Mouse (Mus musculus) CH12.LX (cell line): ENCODE data around the gene Rpia. TPM values are rescaled to one million over a fixed set of nuclear protein-coding genes. Genes with fewer than 3 reads are reported as not detected.

Experiments
- DNase-seq: peaks from one replicate; pipeline ENCODE4 v3.0.0-alpha.2; 2013; ENCODE audit errors: extremely low read depth
- H3K27ac ChIP-seq: 2 replicates; pipeline ENCODE4 v1.5.1; 2012; ENCODE audit warnings: low read depth, mild to moderate bottlenecking, control low read depth, moderate library complexity; ENCODE audit not compliant: insufficient read depth
- H3K27me3 ChIP-seq: replicated peaks from 2 replicates; pipeline ENCODE3; 2012; ENCODE audit warnings: inconsistent platforms
- H3K36me3 ChIP-seq, 2 experiments: replicated peaks in 1 of 2; 2 replicates each; pipeline versions ENCODE3 to v1.6.1; 2012; ENCODE audit warnings: inconsistent platforms in 1 of 2, low read length in 1 of 2, mild to moderate bottlenecking in 1 of 2, mixed read lengths in 1 of 2, moderate library complexity in 1 of 2; ENCODE audit not compliant: control insufficient read depth in 1 of 2, insufficient read depth in 1 of 2
- H3K4me1 ChIP-seq, 2 experiments: 2 replicates each; pipeline ENCODE4 v1.6.1; 2012; ENCODE audit warnings: inconsistent platforms in 1 of 2, moderate library complexity in 1 of 2; ENCODE audit not compliant: insufficient read depth in 2 of 2, control insufficient read depth in 1 of 2
- H3K4me2 ChIP-seq: 2 replicates; pipeline ENCODE4 v1.6.1; 2012; ENCODE audit warnings: low read depth, mild to moderate bottlenecking, control low read depth; ENCODE audit not compliant: poor library complexity, insufficient read depth, severe bottlenecking
- H3K4me3 ChIP-seq, 3 experiments: fragments of 150-350 bp in 1 of 3; sonication (generic) in 1 of 3; replicated peaks in 1 of 3; 2 replicates each; pipeline versions ENCODE3 to v1.5.1; 2011 to 2012; ENCODE audit warnings: low read depth in 2 of 3, low read length in 2 of 3, mild to moderate bottlenecking in 2 of 3, moderate library complexity in 2 of 3, control low read depth in 1 of 3, improper control_type of control experiment in 1 of 3, inconsistent platforms in 1 of 3, mixed read lengths in 1 of 3; ENCODE audit not compliant: poor library complexity in 1 of 3
- H3K79me2 ChIP-seq: replicated peaks from 2 replicates; pipeline ENCODE4 v1.6.1; 2012; ENCODE audit warnings: mild to moderate bottlenecking, moderate library complexity; ENCODE audit not compliant: control insufficient read depth, poor library complexity, insufficient read depth, severe bottlenecking; ENCODE audit errors: extremely low read depth
- H3K9ac ChIP-seq: 2 replicates; pipeline ENCODE4 v1.6.1; 2012; ENCODE audit warnings: low read depth, mild to moderate bottlenecking, control low read depth, moderate library complexity; ENCODE audit not compliant: insufficient read depth
- H3K9me3 ChIP-seq: replicated peaks from 2 replicates; pipeline ENCODE3; 2012; ENCODE audit warnings: low read length, inconsistent platforms, mixed read lengths
- BHLHE40 ChIP-seq: IDR thresholded peaks from 2 replicates; pipeline ENCODE4 v1.6.1; 2011; ENCODE audit warnings: mild to moderate bottlenecking, low read depth, low read length, improper control_type of control experiment
- CHD1 ChIP-seq: IDR thresholded peaks from 2 replicates; pipeline ENCODE4 v1.6.1; 2012; ENCODE audit warnings: low read depth, low read length, improper control_type of control experiment, inconsistent platforms
- CTCF ChIP-seq, 2 experiments: IDR thresholded peaks in 1 of 2; conservative IDR thresholded peaks in 1 of 2; 2 replicates each; pipeline ENCODE4 v1.5.1; 2011 to 2012; ENCODE audit warnings: low read depth in 2 of 2, low read length in 2 of 2, improper control_type of control experiment in 1 of 2, inconsistent platforms in 1 of 2, mild to moderate bottlenecking in 1 of 2, moderate library complexity in 1 of 2
- E2F4 ChIP-seq: IDR thresholded peaks from 2 replicates; pipeline ENCODE4 v1.6.1; 2011; ENCODE audit warnings: low read depth, low read length, improper control_type of control experiment; ENCODE audit not compliant: insufficient replicate concordance
- ELF1 ChIP-seq: IDR thresholded peaks from 2 replicates; pipeline ENCODE4 v1.6.1; 2014; ENCODE audit warnings: low read depth, mild to moderate bottlenecking, inconsistent platforms, low read length, improper control_type of control experiment
- EP300 ChIP-seq: IDR thresholded peaks from 2 replicates; pipeline ENCODE4 v1.6.1; 2011; ENCODE audit warnings: low read length, improper control_type of control experiment
- ETS1 ChIP-seq: conservative IDR thresholded peaks from 2 replicates; pipeline ENCODE4 v1.6.1; 2012; ENCODE audit warnings: low read depth, mild to moderate bottlenecking, inconsistent platforms, low read length, improper control_type of control experiment, moderate library complexity
- GABPA ChIP-seq: IDR thresholded peaks from 2 replicates; pipeline ENCODE4 v1.6.1; 2012; ENCODE audit warnings: low read depth, low read length, improper control_type of control experiment, inconsistent platforms; ENCODE audit not compliant: insufficient replicate concordance
- JUN ChIP-seq: IDR thresholded peaks from 2 replicates; pipeline ENCODE4 v1.6.1; 2011; ENCODE audit warnings: low read depth, mild to moderate bottlenecking, low read length, improper control_type of control experiment, moderate library complexity; ENCODE audit not compliant: insufficient read depth
- JUND ChIP-seq: conservative IDR thresholded peaks from 2 replicates; pipeline ENCODE4 v1.6.1; 2011; ENCODE audit warnings: low read depth, low read length, improper control_type of control experiment
- MAFK ChIP-seq: IDR thresholded peaks from 2 replicates; pipeline ENCODE4 v1.6.1; 2011; ENCODE audit warnings: low read length, improper control_type of control experiment; ENCODE audit not compliant: insufficient replicate concordance
- MAX ChIP-seq: IDR thresholded peaks from 2 replicates; pipeline ENCODE4 v1.6.1; 2011; ENCODE audit warnings: low read length, improper control_type of control experiment
- MAZ ChIP-seq: IDR thresholded peaks from 2 replicates; pipeline ENCODE4 v1.6.1; 2012; ENCODE audit warnings: low read depth, mild to moderate bottlenecking, inconsistent platforms, low read length, improper control_type of control experiment, moderate library complexity
- MEF2A ChIP-seq: IDR thresholded peaks from 2 replicates; pipeline ENCODE4 v1.6.1; 2014; ENCODE audit warnings: low read depth, mild to moderate bottlenecking, inconsistent platforms, low read length, improper control_type of control experiment, borderline replicate concordance
- MXI1 ChIP-seq: IDR thresholded peaks from 2 replicates; pipeline ENCODE4 v1.6.1; 2011; ENCODE audit warnings: mild to moderate bottlenecking, low read depth, low read length, improper control_type of control experiment
- MYC ChIP-seq: IDR thresholded peaks from 2 replicates; pipeline ENCODE4 v1.6.1; 2011; ENCODE audit warnings: low read depth, mild to moderate bottlenecking, improper control_type of control experiment, low read length
- NRF1 ChIP-seq: IDR thresholded peaks from 2 replicates; pipeline ENCODE4 v1.6.1; 2014; ENCODE audit warnings: low read depth, mild to moderate bottlenecking, inconsistent platforms, low read length, improper control_type of control experiment, moderate library complexity
- PAX5 ChIP-seq: IDR thresholded peaks from 2 replicates; pipeline ENCODE4 v1.6.1; 2012; ENCODE audit warnings: low read length, inconsistent platforms, mixed read lengths
- RAD21 ChIP-seq: IDR thresholded peaks from 2 replicates; pipeline ENCODE4 v1.6.1; 2011; ENCODE audit warnings: low read depth, mild to moderate bottlenecking, low read length, improper control_type of control experiment, moderate library complexity
- SIN3A ChIP-seq: IDR thresholded peaks from 2 replicates; pipeline ENCODE4 v1.6.1; 2012; ENCODE audit warnings: low read length, improper control_type of control experiment, inconsistent platforms
- SMC3 ChIP-seq: IDR thresholded peaks from 2 replicates; pipeline ENCODE4 v1.6.1; 2011; ENCODE audit warnings: low read depth, low read length, improper control_type of control experiment
- TCF12 ChIP-seq: IDR thresholded peaks from 2 replicates; pipeline ENCODE4 v1.6.1; 2014; ENCODE audit warnings: low read depth, mild to moderate bottlenecking, inconsistent platforms, low read length, improper control_type of control experiment
- UBTF ChIP-seq: IDR thresholded peaks from 2 replicates; pipeline ENCODE4 v1.6.1; 2012; ENCODE audit warnings: low read depth, mild to moderate bottlenecking, inconsistent platforms, low read length, improper control_type of control experiment, moderate library complexity
- USF1 ChIP-seq: IDR thresholded peaks from 2 replicates; pipeline ENCODE4 v1.6.1; 2014; ENCODE audit warnings: low read depth, mild to moderate bottlenecking, inconsistent platforms, low read length, improper control_type of control experiment
- USF2 ChIP-seq: conservative IDR thresholded peaks from 2 replicates; pipeline ENCODE4 v1.6.1; 2011; ENCODE audit warnings: low read depth, low read length, improper control_type of control experiment
- ZKSCAN1 ChIP-seq: IDR thresholded peaks from 2 replicates; pipeline ENCODE4 v1.6.1; 2012; ENCODE audit warnings: low read depth, inconsistent platforms, low read length, improper control_type of control experiment, borderline replicate concordance
- dilution Hi-C: fragments of 300-500 bp; cut with MboI; formaldehyde crosslinking; loops from 2 replicates; pipeline ENCODE4 v1.14.3; 2020; ENCODE audit warnings: low sequenced_read_pairs; ENCODE audit not compliant: extremely low pct_unique_long_range_greater_than_20kb, extremely low pct_ligation_motif_present
- in situ Hi-C: fragments of 300-500 bp; cut with MboI; formaldehyde crosslinking; loops from 3 replicates; pipeline ENCODE4 v1.14.3; 2019; ENCODE audit warnings: low sequenced_read_pairs, low pct_ligation_motif_present, low pct_unique_long_range_greater_than_20kb, mixed read lengths
- polyA plus RNA-seq: library from polyadenylated mRNA; unstranded; fragments of >175 nt; gene quantifications from 2 replicates; pipeline ENCODE4 v1.2.1, GENCODE M21; 2012; ENCODE audit warnings: low read depth; ENCODE audit not compliant: insufficient read length
- total RNA-seq, 2 experiments: library from RNA; depleted of rRNA; stranded (reverse); fragments of 300-350 nt in 1 of 2; fragments of >200 nt in 1 of 2; gene quantifications; 2 replicates each; pipeline ENCODE4 v1.2.3; 2012 to 2014

Rpia gene
- total and polyA plus RNA-seq, 3 experiments, result 55.7 to 65.1 (median 57.8) TPM

DNA sequence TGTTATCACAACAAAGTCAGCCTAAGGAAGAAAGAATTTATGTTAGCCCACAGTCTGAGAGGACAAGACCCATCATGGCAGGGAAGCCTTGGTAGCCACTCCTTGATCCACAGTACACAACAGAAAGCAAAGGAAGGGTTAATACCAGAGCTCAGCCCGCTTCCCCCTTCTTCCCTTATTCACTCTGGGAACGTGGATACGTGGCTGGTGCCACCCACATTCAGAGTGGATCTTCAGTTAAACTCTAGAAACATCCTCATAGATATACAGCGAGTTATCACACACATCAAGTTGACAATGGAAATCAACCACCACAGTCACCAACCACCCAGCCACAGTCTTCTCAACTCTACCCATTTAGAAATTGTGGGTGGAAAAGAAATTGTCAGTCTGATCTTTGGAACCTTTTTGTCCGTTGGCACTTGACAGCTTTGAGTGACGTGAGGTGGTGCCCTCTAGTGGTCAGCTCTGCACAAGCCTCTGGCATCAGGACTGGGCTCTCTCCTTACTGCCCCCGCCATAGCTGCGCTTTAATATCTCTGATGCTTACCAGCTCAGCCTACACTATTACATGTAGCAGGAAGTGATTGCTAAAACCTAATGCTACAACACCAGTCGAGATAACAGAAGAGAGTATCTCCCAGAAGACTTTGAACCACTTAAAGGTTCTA is 5.7 kb upstream of the Rpia start:
- no peaks in the 10 kb centered on the region for H3K79me2 ChIP-seq
- no peaks in the 10 kb centered on the region for H3K9me3 ChIP-seq
- no peak for TF ChIP-seq BHLHE40
- no peak for TF ChIP-seq UBTF
- TF ChIP-seq ETS1, result no peak
- peak; percentile 84 to 91 for TF ChIP-seq CTCF (conservative IDR thresholded peaks at IDR 0.05 in 1 of 2, IDR thresholded peaks at IDR 0.05 in 1 of 2; ENCODE audit: low read depth in 2 of 2, low read length in 2 of 2)
- 0 out of 2 replicates have a peak, but pooled peaks have one; percentile 33 for TF ChIP-seq MAZ
- TF ChIP-seq RAD21, result peak; percentile 65
- no peak for TF ChIP-seq JUN
- TF ChIP-seq ELF1, result no peak
- no peak for TF ChIP-seq CHD1
- no peak for TF ChIP-seq USF2
- no peak for TF ChIP-seq MEF2A
- TF ChIP-seq TCF12, result 0 out of 2 replicates have a peak, but pooled peaks have one; percentile 8
- TF ChIP-seq SMC3, result peak; percentile 60
- peaks cover 0 to 4% of the 10 kb centered on the region in 2 experiments for H3K36me3 ChIP-seq
- in situ Hi-C loops (no loop called here), dilution Hi-C loops (no loop called here)
- peaks cover 3 to 18% of the 10 kb centered on the region in 2 experiments; a peak in 3 of 4 replicates for H3K4me1 ChIP-seq
- no peak overlapping the region for H3K27ac ChIP-seq
- peak; percentile 82 for DNase-seq
- H3K4me3 ChIP-seq, result no peak overlapping the region
- peaks cover 1% of the 10 kb centered on the region for H3K27me3 ChIP-seq
- H3K9ac ChIP-seq, result no peak overlapping the region
- no peak overlapping the region for H3K4me2 ChIP-seq

DNA sequence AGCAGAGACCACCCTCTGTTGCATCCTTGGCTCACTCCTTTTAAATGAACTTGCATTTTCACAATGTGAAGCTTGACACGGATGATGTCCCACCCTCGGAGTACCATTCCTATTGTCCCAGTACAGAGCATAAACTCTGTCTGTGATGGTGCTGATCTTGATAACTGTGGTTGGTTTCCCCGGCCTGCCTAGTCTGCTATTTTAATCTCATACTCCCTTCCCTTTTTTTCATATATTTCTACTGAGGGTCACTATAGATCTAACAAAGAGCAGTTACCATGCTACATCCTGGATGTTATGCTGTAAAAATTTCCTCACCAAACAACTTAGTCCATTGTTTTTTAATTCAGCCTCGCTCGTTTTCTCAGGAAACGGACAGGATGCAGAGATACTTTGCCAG is 4.9 kb upstream of the Rpia start:
- no peak for TF ChIP-seq MXI1
- TF ChIP-seq EP300, result no peak
- no peak for TF ChIP-seq GABPA
- TF ChIP-seq MAFK, result no peak
- no peak for TF ChIP-seq MYC
- TF ChIP-seq MAX, result no peak
- no peak for TF ChIP-seq PAX5
- TF ChIP-seq JUN, result no peak
- no peak for TF ChIP-seq UBTF
- no peak for TF ChIP-seq BHLHE40
- TF ChIP-seq E2F4, result no peak
- no peak for TF ChIP-seq SIN3A
- TF ChIP-seq ELF1, result no peak
- TF ChIP-seq JUND, result no peak
- TF ChIP-seq NRF1, result no peak
- no peak for TF ChIP-seq ZKSCAN1
- TF ChIP-seq USF1, result no peak
- no peak for TF ChIP-seq ETS1
- Histone ChIP-seq H3K4me3 (no peak overlapping the region), H3K27ac (no peak overlapping the region), H3K4me1 (peaks cover 3 to 18% of the 10 kb centered on the region in 2 experiments; a peak in 3 of 4 replicates), H3K4me2 (no peak overlapping the region), H3K36me3 (peaks cover 0 to 4% of the 10 kb centered on the region in 2 experiments), H3K9me3 (no peaks in the 10 kb centered on the region), H3K79me2 (no peaks in the 10 kb centered on the region), H3K9ac (no peak overlapping the region), H3K27me3 (no peaks in the 10 kb centered on the region)
- no peak for DNase-seq
- dilution Hi-C loops (no loop called here), in situ Hi-C loops (no loop called here)
